Mouse (Mus musculus) lung, embryonic 15.5 days (tissue): ENCODE measurements around the gene Fam69b. TPM values are rescaled to one million over a fixed set of nuclear protein-coding genes. Genes with fewer than 3 reads are reported as not detected.
A peak's percentile ranks its signal among the peaks of the same experiment; 100 is the strongest.

Experiments used
- microRNA counts: library from miRNA; unstranded; fragments of <30 nt; microRNA quantifications from one replicate; lab custom pipeline; 2016
- microRNA-seq: library from miRNA; unstranded; fragments of <30 nt; microRNA quantifications from one replicate; pipeline ENCODE4, GENCODE M21; 2016
- polyA plus RNA-seq: library from polyadenylated mRNA; unstranded; fragments of >200 nt; fragmentation: Nextera tagmentation; extraction: Ambion mirVana; gene quantifications from 2 replicates; pipeline ENCODE4 v1.2.1, GENCODE M21; 2015

The Fam69b gene
- polyA plus RNA-seq, 1 experiment from 2014 or later: 21.8 TPM

MicroRNAs within 50 kb of the gene (microRNA counts, 519-probe panel; counts per million panel counts)
- microRNA mmu-miR-126-3p (lab: Ali Mortazavi, UCI) (4,031 counts per million, percentile 96 among the panel's probes with 10 or more counts), microRNA mmu-miR-126-5p (lab: Ali Mortazavi, UCI) (3,415 counts per million, percentile 90 among the panel's probes with 10 or more counts)

Small RNA genes within 50 kb of the gene (microRNA-seq; reads per million reads assigned to microRNA genes)
- gene Mir126a (6.1 reads per million, percentile 23 among the genes with 10 or more reads in this experiment), gene Mir126b (not detected)

Other genes starting within 250 kb of the Fam69b start
- 23.1 and 30.0 TPM in 2 replicates for gene Snapc4, start 247.8 kb upstream of the Fam69b start, polyA plus RNA-seq
- gene Entr1, start 239.1 kb upstream of the Fam69b start, polyA plus RNA-seq: 107 and 117 TPM in 2 replicates
- gene Pmpca, start 239.1 kb upstream of the Fam69b start, polyA plus RNA-seq: 95.2 and 99.7 TPM in 2 replicates
- gene Inpp5e, start 219.3 kb upstream of the Fam69b start, polyA plus RNA-seq: 17.3 and 20.3 TPM in 2 replicates
- gene Sec16a, start 183.2 kb upstream of the Fam69b start, polyA plus RNA-seq: 18.2 and 21.3 TPM in 2 replicates
- 22.1 and 23.9 TPM in 2 replicates for gene Notch1, start 111.8 kb upstream of the Fam69b start, polyA plus RNA-seq
- gene Egfl7, start 48.4 kb upstream of the Fam69b start, polyA plus RNA-seq: 339 and 341 TPM in 2 replicates
- not detected in 2 replicates for gene Gm20532, start 41.8 kb upstream of the Fam69b start, polyA plus RNA-seq
- 39.1 and 41.1 TPM in 2 replicates for gene Agpat2, start 24.0 kb upstream of the Fam69b start, polyA plus RNA-seq
- not detected in 2 replicates for gene Lcn4, start 42.8 kb downstream of the Fam69b start, polyA plus RNA-seq
- gene Abo, start 236.5 kb downstream of the Fam69b start, polyA plus RNA-seq: not detected in 2 replicates